Mouse (Mus musculus) spleen, embryonic (tissue): ENCODE measurements around the gene Zfp943.
"Not testable (repeated sequence)": the region's sequence is repeated elsewhere in the genome, so short reads cannot be mapped to it uniquely, and the experiment has no call there.

Experiments used
- CTCF ChIA-PET: fragments of 350-600 bp; sonication (Branson Sonifier 250); formaldehyde crosslinking; loops from one replicate; lab custom pipeline; 2022; lab: Charles Lee

The Zfp943 gene

GRCm38 (mm10) chr17:21962107-21962907 lies at the start of gene Zfp943, which contains the start of gene Zfp942:
Gene Zfp943 (plus strand): TSS chr17:21962552.
Gene Zfp942 (minus strand): TSS chr17:21962464.
- CTCF ChIA-PET, result not testable (repeated sequence)

- CTCF ChIA-PET, result no interaction called here
Measured at GRCm38 (mm10) chr17:21963302-21963701, 950 bp downstream of the Zfp943 start.

- CTCF ChIA-PET, result not testable (repeated sequence)
Measured at GRCm38 (mm10) chr17:22035594-22035993, 73.2 kb downstream of the Zfp943 start.

- CTCF ChIA-PET, result no interaction called here
Measured at GRCm38 (mm10) chr17:22049403-22049802, 87.1 kb downstream of the Zfp943 start.

- CTCF ChIA-PET, result no interaction called here
Measured at GRCm38 (mm10) chr17:22053211-22053610, 90.9 kb downstream of the Zfp943 start.

GRCm38 (mm10) chr17:22081031-22081631 lies 118.8 kb downstream of the Zfp943 start:
- CTCF ChIA-PET, result no interaction called here

- CTCF ChIA-PET, result not testable (repeated sequence)
Measured at GRCm38 (mm10) chr17:22083224-22083623, 120.9 kb downstream of the Zfp943 start.

- CTCF ChIA-PET, result no interaction called here
Measured at GRCm38 (mm10) chr17:22118770-22119169, 156.4 kb downstream of the Zfp943 start.
